ENCODE assay signal across 10 mouse cellular contexts in the genomic region with DNA sequence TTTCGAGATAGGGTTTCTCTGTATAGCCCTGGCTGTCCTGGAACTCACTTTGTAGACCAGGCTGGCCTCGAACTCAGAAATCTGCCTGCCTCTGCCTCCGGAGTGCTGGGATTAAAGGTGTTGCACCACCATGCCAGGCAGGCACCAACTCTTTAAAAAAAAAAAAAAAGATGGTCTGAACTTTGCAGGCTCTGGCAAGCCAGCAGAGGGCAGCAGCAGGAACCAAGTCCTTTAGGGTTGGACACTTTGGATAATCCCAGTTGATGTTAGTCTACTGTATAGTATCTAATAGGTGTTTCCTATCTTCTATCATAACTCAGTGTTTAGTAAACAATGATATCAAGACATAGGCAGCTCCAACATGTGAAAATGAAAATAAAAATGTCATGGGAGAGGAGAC. TPM values are rescaled to one million over a fixed set of nuclear protein-coding genes. Genes with fewer than 3 reads are reported as not detected.
DNase-seq lines count a peak whose midpoint lies in the region; ATAC-seq and TF ChIP-seq lines count a peak whose summit lies in the region.
"Had no signal": no experiment of that assay in that cellular context is flagged by ENCODE, and none has a peak within 500 bp of the region (broad histone marks: within the 10 kb centered on the region; RNA-seq: fewer than 3 reads in every experiment).

No protein-coding gene starts in this region.

- intact Hi-C loops in heart, postnatal 25 days (cut with DNase I), result loop anchor here (1.0 to 5.0 kb wide), 2 partner anchors 75 to 95 kb away; no protein-coding TSS in a partner anchor

- no peaks in the 10 kb centered on the region for H3K4me1 ChIP-seq in liver, embryonic 14.5 days (replicated peaks; ENCODE audit: control insufficient read depth in 2 of 2, insufficient read depth in 2 of 2, low read length in 1 of 2)
- no peaks in the 10 kb centered on the region for H3K4me1 ChIP-seq in midbrain, embryonic 11.5 days (ENCODE audit: control insufficient read depth, insufficient read depth, low read length)

- H3K4me3 ChIP-seq in liver, embryonic 14.5 days (ENCODE audit: insufficient read depth in 1 of 2, low read depth in 2 of 2, low read length in 2 of 2), result no peak overlapping the region
- H3K4me3 ChIP-seq in midbrain, embryonic 11.5 days (ENCODE audit: low read depth, low read length), result no peak overlapping the region
- H3K4me3 ChIP-seq: megakaryocyte, embryonic 14.5 days had no signal

- no peak overlapping the region for H3K27ac ChIP-seq in liver, embryonic 14.5 days
- H3K27ac ChIP-seq in midbrain, embryonic 11.5 days (ENCODE audit: low read depth, low read length), result no peak overlapping the region

- peak; percentile 44 for TF ChIP-seq CTCF in liver, embryonic 14.5 days (IDR thresholded peaks at IDR 0.05; ENCODE audit: low read depth)

- no peak overlapping the region for H3K9ac ChIP-seq in liver, embryonic 14.5 days (replicated peaks)
- no peak overlapping the region for H3K9ac ChIP-seq in midbrain, embryonic 11.5 days (ENCODE audit: low read length)

- H3K4me2 ChIP-seq in liver, embryonic 14.5 days (ENCODE audit: low read depth), result no peak overlapping the region
- H3K4me2 ChIP-seq in midbrain, embryonic 11.5 days, result no peak overlapping the region

- H3K36me3 ChIP-seq in liver, embryonic 14.5 days (replicated peaks; ENCODE audit: control insufficient read depth, insufficient read depth, low read depth), result no peaks in the 10 kb centered on the region
- H3K36me3 ChIP-seq in midbrain, embryonic 11.5 days (ENCODE audit: control insufficient read depth, insufficient read depth, low read length), result no peaks in the 10 kb centered on the region

- DNase-seq in heart, adult 18-20 months, result peak; percentile 41 to 71
- DNase-seq in heart, postnatal 25 days (ENCODE audit: low spot score), result no peak
- peak; percentile 26 for DNase-seq in urinary bladder, postnatal 25 days (ENCODE audit: low spot score)
- no peak for DNase-seq in urinary bladder, adult 2 months (ENCODE audit: low spot score)
- DNase-seq in embryo, embryonic 10.5 days (ENCODE audit: low spot score), result peak; percentile 5
- DNase-seq in liver, embryonic 14.5 days (ENCODE audit: low read depth in 3 of 3, low spot score in 3 of 3), result no peak
- peak; percentile 6 for DNase-seq in thymus, postnatal 0 days (ENCODE audit: low spot score)
- DNase-seq in midbrain, embryonic 11.5 days (ENCODE audit: low spot score, missing footprints), result no peak

- TF ChIP-seq EP300 in liver, embryonic 14.5 days (IDR thresholded peaks at IDR 0.05; ENCODE audit: low read depth), result no peak

- no peaks in the 10 kb centered on the region for H3K27me3 ChIP-seq in liver, embryonic 14.5 days (ENCODE audit: control insufficient read depth, insufficient read depth, low read length)
- H3K27me3 ChIP-seq in midbrain, embryonic 11.5 days (ENCODE audit: control insufficient read depth, insufficient read depth, low read length), result no peaks in the 10 kb centered on the region
- H3K27me3 ChIP-seq: megakaryocyte, embryonic 14.5 days had no signal

- H3K9me3 ChIP-seq in liver, embryonic 14.5 days (ENCODE audit: control insufficient read depth, low read length), result no peaks in the 10 kb centered on the region
- H3K9me3 ChIP-seq in midbrain, embryonic 11.5 days (ENCODE audit: control insufficient read depth, low read length), result no peaks in the 10 kb centered on the region
- H3K9me3 ChIP-seq: megakaryocyte, embryonic 14.5 days had no signal

- ATAC-seq in liver, embryonic 14.5 days (ENCODE audit: insufficient read depth), result no peak
- no peak for ATAC-seq in midbrain, embryonic 11.5 days (ENCODE audit: low FRiP score)

- 51% methylated on average over 2 of the region's 3 CpGs for WGBS in liver, embryonic 14.5 days (ENCODE audit: insufficient replicate concordance)
- WGBS in midbrain, embryonic 11.5 days, result 81% methylated on average over 2 of the region's 3 CpGs

RNA-seq across cellular contexts. Expression of gene Keg1, which starts 26.7 kb away (rescaled TPM):
- total RNA-seq in heart, adult 18-20 months (2021), result not detected
- total RNA-seq in heart, postnatal 25 days (2021), result not detected
- polyA plus RNA-seq in urinary bladder, adult 2 months (2012; rRNA removed), result not detected in 2 replicates
- 1.8 and 2.0 TPM in 2 replicates for polyA plus RNA-seq in liver, embryonic 14.5 days (2012; rRNA removed)
- 2.7 and 4.6 TPM in 2 replicates for polyA plus RNA-seq in liver, embryonic 14.5 days (2014; fragmentation: Nextera tagmentation; extraction: Ambion mirVana)
- polyA plus RNA-seq in thymus, postnatal 0 days (2015; fragmentation: Nextera tagmentation; extraction: Ambion mirVana), result not detected in 2 replicates
- not detected in 2 replicates for polyA plus RNA-seq in midbrain, embryonic 11.5 days (2014; fragmentation: Nextera tagmentation; extraction: Ambion mirVana)

RNA-seq across cellular contexts. Expression of gene Cntf, which starts 43.1 kb away (rescaled TPM):
- 1 to 10 TPM in 1 of 2 experiments, under 1 TPM in 1; 0.94 to 1.7 TPM for total RNA-seq in heart, adult 18-20 months (2021)
- 1 to 10 TPM; 2.0 to 2.4 TPM for total RNA-seq in heart, postnatal 25 days (2021)
- polyA plus RNA-seq in urinary bladder, adult 2 months (2012; rRNA removed), result 1.8 and 2.9 TPM in 2 replicates
- 0.94 and 1.8 TPM in 2 replicates for polyA plus RNA-seq in liver, embryonic 14.5 days (2012; rRNA removed)
- 0.35 and 0.72 TPM in 2 replicates for polyA plus RNA-seq in liver, embryonic 14.5 days (2014; fragmentation: Nextera tagmentation; extraction: Ambion mirVana)
- polyA plus RNA-seq in thymus, postnatal 0 days (2015; fragmentation: Nextera tagmentation; extraction: Ambion mirVana), result 0.93 and 1.6 TPM in 2 replicates
- polyA plus RNA-seq in midbrain, embryonic 11.5 days (2014; fragmentation: Nextera tagmentation; extraction: Ambion mirVana), result 0.36 and 0.91 TPM in 2 replicates

RNA-seq across cellular contexts. Expression of gene Olfr1443, which starts 44.4 kb away (rescaled TPM):
- not detected for total RNA-seq in heart, adult 18-20 months (2021)
- total RNA-seq in heart, postnatal 25 days (2021), result not detected
- not detected in 2 replicates for polyA plus RNA-seq in urinary bladder, adult 2 months (2012; rRNA removed)
- polyA plus RNA-seq in liver, embryonic 14.5 days (2012; rRNA removed), result not detected in 2 replicates
- not detected in 2 replicates for polyA plus RNA-seq in liver, embryonic 14.5 days (2014; fragmentation: Nextera tagmentation; extraction: Ambion mirVana)
- polyA plus RNA-seq in thymus, postnatal 0 days (2015; fragmentation: Nextera tagmentation; extraction: Ambion mirVana), result not detected in 2 replicates
- not detected in 2 replicates for polyA plus RNA-seq in midbrain, embryonic 11.5 days (2014; fragmentation: Nextera tagmentation; extraction: Ambion mirVana)
- polyA plus RNA-seq: gonadal fat pad, adult 2 months had no signal

RNA-seq across cellular contexts. Expression of gene Olfr1442, which starts 52.1 kb away (rescaled TPM):
- total RNA-seq in heart, adult 18-20 months (2021), result not detected
- not detected for total RNA-seq in heart, postnatal 25 days (2021)
- not detected in 2 replicates for polyA plus RNA-seq in urinary bladder, adult 2 months (2012; rRNA removed)
- polyA plus RNA-seq in liver, embryonic 14.5 days (2012; rRNA removed), result not detected in 2 replicates
- not detected in 2 replicates for polyA plus RNA-seq in liver, embryonic 14.5 days (2014; fragmentation: Nextera tagmentation; extraction: Ambion mirVana)
- not detected in 2 replicates for polyA plus RNA-seq in thymus, postnatal 0 days (2015; fragmentation: Nextera tagmentation; extraction: Ambion mirVana)
- polyA plus RNA-seq in midbrain, embryonic 11.5 days (2014; fragmentation: Nextera tagmentation; extraction: Ambion mirVana), result not detected in 2 replicates

Comparison
In these comparisons a context has a peak if more than half of its experiments do, and no peak if none do; other contexts are left out.
1. DNase-seq: peak in heart, adult 18-20 months (2 of 2), urinary bladder, postnatal 25 days (single experiment), embryo, embryonic 10.5 days (single experiment) and thymus, postnatal 0 days (single experiment); none in heart, postnatal 25 days (single experiment), urinary bladder, adult 2 months (single experiment), liver, embryonic 14.5 days (0 of 3) and midbrain, embryonic 11.5 days (single experiment).